8 mouse cellular contexts compared by ENCODE assay signal in genomic region chr14:25516640-25517591, GRCm38 (mm10). TPM values are rescaled to one million over a fixed set of nuclear protein-coding genes. Genes with fewer than 3 reads are reported as not detected.
DNase-seq lines count a peak whose midpoint lies in the region; ATAC-seq and TF ChIP-seq lines count a peak whose summit lies in the region.

No protein-coding gene starts in this region.

- no peaks in the 10 kb centered on the region for H3K9me3 ChIP-seq in heart, postnatal 0 days (replicated peaks; ENCODE audit: control insufficient read depth, low read length)
- H3K9me3 ChIP-seq in limb, embryonic 14.5 days (ENCODE audit: control insufficient read depth, low read length) = no peaks in the 10 kb centered on the region
- H3K9me3 ChIP-seq in forebrain, postnatal 0 days (ENCODE audit: low read length) = no peaks in the 10 kb centered on the region

- H3K4me3 ChIP-seq in heart, postnatal 0 days (ENCODE audit: low read depth, low read length) = no peak overlapping the region
- no peak overlapping the region for H3K4me3 ChIP-seq in limb, embryonic 14.5 days (replicated peaks; ENCODE audit: low read length)
- H3K4me3 ChIP-seq in forebrain, postnatal 0 days (ENCODE audit: low read depth, low read length) = no peak overlapping the region

- peak overlapping the region; percentile 83 for H3K27ac ChIP-seq in heart, postnatal 0 days (ENCODE audit: low read depth)
- peak overlapping the region; percentile 65 for H3K27ac ChIP-seq in limb, embryonic 14.5 days (replicated peaks; ENCODE audit: low read depth, low read length)
- no peak overlapping the region for H3K27ac ChIP-seq in forebrain, postnatal 0 days (ENCODE audit: low read depth, low read length)

- ATAC-seq in heart, postnatal 0 days (ENCODE audit: insufficient read depth, low read depth) = peak; percentile 31
- peak; percentile 54 for ATAC-seq in limb, embryonic 14.5 days (ENCODE audit: low FRiP score, low read depth)
- no peak for ATAC-seq in forebrain, postnatal 0 days

- WGBS in heart, postnatal 0 days = 6% methylated on average over 13 of the region's 13 CpGs
- 26% methylated on average over 13 of the region's 13 CpGs for WGBS in limb, embryonic 14.5 days
- 59% methylated on average over 13 of the region's 13 CpGs for WGBS in forebrain, postnatal 0 days

- TF ChIP-seq CTCF in heart, postnatal 0 days (IDR thresholded peaks at IDR 0.05; ENCODE audit: low read depth) = peak; percentile 46
- no peak for TF ChIP-seq CTCF in forebrain, postnatal 0 days (IDR thresholded peaks at IDR 0.05; ENCODE audit: low read depth)

- DNase-seq in 3134 (ENCODE audit: extremely low read depth, insufficient read length, low spot score) = peak; percentile 57
- peak; percentile 41 for DNase-seq in A20 (ENCODE audit: low read depth, low spot score)
- peak; percentile 70 to 72 for DNase-seq in cerebellum, postnatal 14 days
- no peak for DNase-seq in heart, postnatal 0 days (ENCODE audit: low spot score)
- DNase-seq in limb, embryonic 14.5 days (ENCODE audit: low spot score) = peak; percentile 51
- DNase-seq in naive thymus-derived CD4-positive, alpha-beta T cell, adult 2 months (ENCODE audit: low read depth) = peak; percentile 79
- DNase-seq in layer of hippocampus, adult 9-11 months = no peak
- no peak for DNase-seq in forebrain, postnatal 0 days

- H3K4me1 ChIP-seq in heart, postnatal 0 days (ENCODE audit: control insufficient read depth, insufficient read depth) = peaks cover 84% of the 10 kb centered on the region
- H3K4me1 ChIP-seq in limb, embryonic 14.5 days (ENCODE audit: control insufficient read depth, insufficient read depth, low read length) = peaks cover 59% of the 10 kb centered on the region
- H3K4me1 ChIP-seq in forebrain, postnatal 0 days (ENCODE audit: insufficient read depth) = peaks cover 10% of the 10 kb centered on the region

- H3K9ac ChIP-seq in heart, postnatal 0 days (replicated peaks; ENCODE audit: low read depth, low read length) = peak overlapping the region; percentile 21; the same call in 1 of the 2 replicates
- H3K9ac ChIP-seq in limb, embryonic 14.5 days (ENCODE audit: low read depth, low read length, severe bottlenecking) = no peak overlapping the region
- H3K9ac ChIP-seq in forebrain, postnatal 0 days = no peak overlapping the region

- TF ChIP-seq EP300 in heart, postnatal 0 days (IDR thresholded peaks at IDR 0.05; ENCODE audit: low read depth) = peak; percentile 46; the same call in 1 of the 2 replicates

- H3K27me3 ChIP-seq in heart, postnatal 0 days (ENCODE audit: control insufficient read depth, insufficient read depth, low read length) = no peaks in the 10 kb centered on the region
- no peaks in the 10 kb centered on the region for H3K27me3 ChIP-seq in limb, embryonic 14.5 days (ENCODE audit: control insufficient read depth, insufficient read depth, low read length)
- no peaks in the 10 kb centered on the region for H3K27me3 ChIP-seq in forebrain, postnatal 0 days (ENCODE audit: insufficient read depth, low read length)

- TF ChIP-seq POLR2A in limb, embryonic 14.5 days (IDR thresholded peaks at IDR 0.05; ENCODE audit: borderline replicate concordance, extremely low read depth, insufficient read depth, insufficient read length) = no peak

- H3K4me2 ChIP-seq in heart, postnatal 0 days (ENCODE audit: low read depth, low read length) = no peak overlapping the region
- no peak overlapping the region for H3K4me2 ChIP-seq in limb, embryonic 14.5 days (replicated peaks; ENCODE audit: low read depth, low read length, severe bottlenecking)
- H3K4me2 ChIP-seq in forebrain, postnatal 0 days (ENCODE audit: low read depth) = no peak overlapping the region

- no peaks in the 10 kb centered on the region for H3K36me3 ChIP-seq in heart, postnatal 0 days (replicated peaks; ENCODE audit: control insufficient read depth, insufficient read depth, low read length)
- H3K36me3 ChIP-seq in limb, embryonic 14.5 days (ENCODE audit: control insufficient read depth, insufficient read depth, low read length) = peaks cover 36% of the 10 kb centered on the region
- H3K36me3 ChIP-seq in forebrain, postnatal 0 days (ENCODE audit: insufficient read depth) = no peaks in the 10 kb centered on the region

RNA-seq across cellular contexts. Expression of gene Zmiz1, which starts 57.9 kb away (rescaled TPM):
- 41.0 and 47.8 TPM in 2 replicates for total RNA-seq in heart, postnatal 0 days (2014; rRNA removed; ENCODE audit: low replicate concordance)
- 12.4 and 13.8 TPM in 2 replicates for polyA plus RNA-seq in heart, postnatal 0 days (2015; fragmentation: Nextera tagmentation; extraction: Ambion mirVana)
- polyA plus RNA-seq in limb, embryonic 14.5 days (2012; rRNA removed) = 81.2 and 117 TPM in 2 replicates
- polyA plus RNA-seq in limb, embryonic 14.5 days (2014; fragmentation: Nextera tagmentation; extraction: Ambion mirVana) = 61.8 and 75.8 TPM in 2 replicates
- total RNA-seq in forebrain, postnatal 0 days (2014; rRNA removed) = 48.5 and 75.6 TPM in 2 replicates
- 27.7 and 38.0 TPM in 2 replicates for polyA plus RNA-seq in forebrain, postnatal 0 days (2015; fragmentation: Nextera tagmentation; extraction: Ambion mirVana)

Comparison
In these comparisons a context has a peak if more than half of its experiments do, and no peak if none do; other contexts are left out.
1. DNase-seq: peak in 3134 (single experiment), A20 (single experiment), cerebellum, postnatal 14 days (2 of 2), limb, embryonic 14.5 days (single experiment) and naive thymus-derived CD4-positive, alpha-beta T cell, adult 2 months (single experiment); none in heart, postnatal 0 days (single experiment), layer of hippocampus, adult 9-11 months (single experiment) and forebrain, postnatal 0 days (single experiment).